Mouse (Mus musculus) lung, adult 2 months (tissue): ENCODE results near the gene Cdk4.

Experiments
- CTCF ChIP-seq: fragments of 200-500 bp; IDR thresholded peaks from 2 replicates; pipeline ENCODE4 v1.5.1; 2011; ENCODE audit warnings: mild to moderate bottlenecking, low read length, control low read depth; ENCODE audit not compliant: insufficient read depth
- POLR2A ChIP-seq: fragments of 200-500 bp; IDR thresholded peaks from 2 replicates; pipeline ENCODE4 v1.6.1; 2011; ENCODE audit warnings: low read depth, mild to moderate bottlenecking, control low read depth, low read length, borderline replicate concordance; ENCODE audit errors: extremely low read depth

DNA sequence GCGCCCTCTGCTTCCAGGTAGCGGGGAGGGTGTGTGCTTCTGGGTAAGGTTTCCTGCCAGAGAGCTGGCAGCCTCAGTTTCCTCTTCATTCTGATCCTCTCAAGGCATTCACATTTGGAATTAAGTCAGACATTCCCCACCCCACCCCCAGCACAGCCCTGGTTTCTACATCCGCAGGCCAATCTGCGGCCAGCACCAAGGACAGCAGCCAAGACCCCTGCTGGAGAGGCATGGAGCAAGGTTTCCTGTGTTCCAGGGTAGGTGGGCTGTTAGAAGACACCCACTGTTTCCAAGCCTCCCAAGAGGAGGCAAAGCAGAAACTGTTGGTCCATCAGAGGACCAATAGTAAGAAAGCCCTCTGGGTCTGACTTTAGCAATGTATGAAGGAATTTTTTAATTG lies 8.7 kb upstream of the Cdk4 start:
- TF ChIP-seq CTCF = no peak
- TF ChIP-seq POLR2A = no peak
